Mouse (Mus musculus): Measurements from ENCODE around the gene Prrc2a. TPM values are rescaled to one million over a fixed set of nuclear protein-coding genes. Genes with fewer than 3 reads are reported as not detected.

Gene Prrc2a
- polyA plus RNA-seq, 1 experiment, result 770 TPM

DNA sequence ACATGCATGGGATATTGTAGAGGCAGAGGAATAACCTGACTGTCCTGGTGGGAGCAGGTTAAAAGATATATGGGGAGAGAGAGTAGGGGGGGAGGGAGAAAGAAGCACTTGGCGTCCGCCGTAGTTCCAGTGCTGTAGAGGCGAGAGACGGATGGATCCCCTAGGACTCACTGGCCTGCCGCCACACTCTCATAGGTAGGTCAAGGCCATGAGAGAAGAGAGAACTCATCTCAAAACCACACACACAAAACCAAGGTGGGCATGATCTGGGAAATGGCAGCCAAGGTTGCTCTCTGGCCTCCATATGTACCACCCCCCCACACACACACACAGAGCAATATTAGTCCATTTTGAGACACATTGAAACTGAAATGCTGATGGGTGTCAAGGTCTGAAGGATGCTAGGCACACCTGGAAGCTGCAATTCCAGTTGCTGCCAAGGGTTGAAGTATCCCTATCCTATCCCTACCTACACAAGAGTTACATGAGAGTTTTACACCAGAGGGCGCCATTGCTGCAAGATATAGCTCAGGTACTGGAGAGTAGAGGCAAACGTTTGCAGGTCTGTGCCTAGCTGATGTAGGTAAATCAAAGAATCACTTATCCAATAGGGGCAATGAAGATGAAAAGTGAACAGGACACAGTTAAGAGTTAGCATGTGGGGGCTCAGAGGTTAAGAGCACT lies 1.8 kb upstream of the Prrc2a start:
- Histone ChIP-seq H3K27ac (ENCODE audit: control insufficient read depth, insufficient read depth, low read length) (no peak overlapping the region), H3K4me1 (replicated peaks; ENCODE audit: control insufficient read depth, insufficient read depth, low read length) (peaks cover 16% of the 10 kb centered on the region), H3K36me3 (ENCODE audit: control insufficient read depth, insufficient read depth, low read length) (peaks cover 3% of the 10 kb centered on the region), H3K27me3 (ENCODE audit: control insufficient read depth, insufficient read depth, low read length) (no peaks in the 10 kb centered on the region), H3K4me3 (ENCODE audit: control insufficient read depth, insufficient read depth, low read length) (no peak overlapping the region)
- 70% methylated on average over 8 of the region's 8 CpGs for WGBS
- peak; percentile 76 for DNase-seq
- TF ChIP-seq POLR2A (IDR thresholded peaks at IDR 0.05; ENCODE audit: control insufficient read depth, extremely low read depth, insufficient read depth, low read length, poor library complexity) (no peak), CTCF (IDR thresholded peaks at IDR 0.05; ENCODE audit: borderline replicate concordance, control insufficient read depth, extremely low read depth, insufficient read depth, low read length, poor library complexity) (no peak)

DNA sequence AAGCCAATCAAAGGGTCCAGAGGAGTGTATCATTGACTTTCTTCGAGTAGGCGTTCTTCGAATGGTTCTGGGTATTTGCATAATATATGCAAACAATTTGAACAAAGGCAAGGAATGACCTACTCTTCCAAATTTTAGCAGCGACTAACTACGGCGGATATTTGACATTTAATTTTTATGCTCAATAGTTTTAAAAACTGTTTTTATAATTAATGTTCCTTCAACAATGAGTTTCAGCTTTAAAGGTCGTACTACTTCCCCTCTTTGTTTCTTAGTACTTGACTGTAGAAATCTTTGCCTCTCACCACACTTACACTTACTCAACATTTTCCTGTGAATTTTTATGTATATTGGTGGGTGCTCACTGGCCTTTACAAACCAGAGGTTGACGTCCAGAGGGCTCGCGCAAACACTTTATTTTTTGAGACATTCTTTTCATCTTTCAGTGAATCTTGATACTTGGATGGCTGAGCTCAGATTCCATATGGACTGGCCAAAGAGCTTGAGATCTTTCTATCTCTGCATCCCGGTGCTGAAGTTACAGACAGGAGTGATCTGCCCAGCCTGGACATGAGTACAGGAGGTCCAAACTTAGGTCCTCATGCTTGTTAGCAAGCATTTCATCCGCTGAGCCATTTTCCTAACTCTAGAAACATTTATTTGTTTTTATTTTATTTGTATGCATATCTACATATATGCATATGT lies 906 bp upstream of the Prrc2a start:
- peaks cover 16% of the 10 kb centered on the region for H3K4me1 ChIP-seq (replicated peaks; ENCODE audit: control insufficient read depth, insufficient read depth, low read length)
- H3K4me3 ChIP-seq (ENCODE audit: control insufficient read depth, insufficient read depth, low read length), result peak overlapping the region; percentile 93
- H3K27ac ChIP-seq (ENCODE audit: control insufficient read depth, insufficient read depth, low read length), result peak overlapping the region; percentile 94
- TF ChIP-seq POLR2A (IDR thresholded peaks at IDR 0.05; ENCODE audit: control insufficient read depth, extremely low read depth, insufficient read depth, low read length, poor library complexity) (no peak), CTCF (IDR thresholded peaks at IDR 0.05; ENCODE audit: borderline replicate concordance, control insufficient read depth, extremely low read depth, insufficient read depth, low read length, poor library complexity) (no peak)
- peaks cover 12% of the 10 kb centered on the region for H3K36me3 ChIP-seq (ENCODE audit: control insufficient read depth, insufficient read depth, low read length)
- 24% methylated on average over 12 of the region's 12 CpGs for WGBS
- DNase-seq, result no peak
- H3K27me3 ChIP-seq (ENCODE audit: control insufficient read depth, insufficient read depth, low read length), result no peaks in the 10 kb centered on the region

DNA sequence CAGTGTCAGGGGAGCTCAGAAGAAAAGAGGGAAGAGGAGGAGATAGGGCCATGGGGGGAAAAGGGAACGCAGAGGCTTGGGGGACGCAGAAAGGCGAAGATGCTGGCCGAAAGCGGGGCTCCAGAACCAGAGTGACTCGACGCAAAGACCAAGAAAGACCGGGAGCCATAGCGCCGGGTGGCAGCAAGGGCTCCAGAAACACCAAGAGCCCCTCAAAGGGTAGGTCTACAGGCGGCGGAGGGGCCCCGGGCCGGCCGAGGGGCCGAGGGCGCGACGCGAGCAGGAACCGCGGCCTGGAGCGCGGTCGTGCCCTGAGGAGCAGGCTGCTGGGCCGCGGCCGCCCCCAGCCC lies 504 bp downstream of the Prrc2a start:
- Histone ChIP-seq H3K27me3 (ENCODE audit: control insufficient read depth, insufficient read depth, low read length) (no peaks in the 10 kb centered on the region), H3K36me3 (ENCODE audit: control insufficient read depth, insufficient read depth, low read length) (peaks cover 26% of the 10 kb centered on the region), H3K4me1 (replicated peaks; ENCODE audit: control insufficient read depth, insufficient read depth, low read length) (peaks cover 16% of the 10 kb centered on the region), H3K27ac (ENCODE audit: control insufficient read depth, insufficient read depth, low read length) (peak overlapping the region; percentile 80), H3K4me3 (ENCODE audit: control insufficient read depth, insufficient read depth, low read length) (peak overlapping the region; percentile 90)
- DNase-seq, result peak; percentile 33
- under 1% methylated on average over 28 of the region's 28 CpGs for WGBS
- TF ChIP-seq CTCF (IDR thresholded peaks at IDR 0.05; ENCODE audit: borderline replicate concordance, control insufficient read depth, extremely low read depth, insufficient read depth, low read length, poor library complexity) (no peak), POLR2A (IDR thresholded peaks at IDR 0.05; ENCODE audit: control insufficient read depth, extremely low read depth, insufficient read depth, low read length, poor library complexity) (no peak)

DNA sequence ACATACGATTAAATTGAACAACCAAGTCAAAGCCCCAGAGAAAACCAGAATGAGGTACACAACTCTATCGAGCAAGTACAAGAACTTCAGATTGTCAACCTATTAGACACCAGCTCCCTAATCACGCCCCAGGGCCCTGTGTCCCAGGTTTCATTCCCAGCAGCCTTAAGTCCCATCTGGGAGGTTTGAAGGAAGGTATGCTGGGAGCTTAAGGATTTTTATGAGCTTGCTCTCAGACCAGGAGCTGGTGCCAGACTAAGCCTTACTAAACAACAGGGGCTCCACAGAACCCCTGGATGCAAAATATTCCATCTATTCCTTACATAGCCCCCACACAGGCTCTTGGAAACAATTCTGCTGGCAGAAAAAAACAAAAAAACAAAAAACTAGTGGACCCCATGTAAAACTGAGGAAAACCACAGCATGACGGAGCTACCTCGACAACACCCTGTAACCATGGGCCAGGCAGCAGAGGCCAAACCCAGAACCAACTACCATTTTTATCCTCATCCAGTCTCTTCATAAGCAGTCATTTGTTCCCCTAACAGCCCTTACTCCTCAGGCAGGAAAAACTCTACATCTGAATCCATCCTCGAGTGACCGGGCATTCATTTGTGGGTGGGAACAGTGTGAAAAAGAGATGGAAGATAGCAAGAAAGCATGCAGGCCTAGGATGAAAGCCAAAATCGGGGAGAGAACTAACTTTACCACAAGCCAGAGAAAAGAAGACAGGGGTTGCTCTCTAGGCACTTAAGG lies 1.2 kb downstream of the Prrc2a start:
- Histone ChIP-seq H3K4me1 (replicated peaks; ENCODE audit: control insufficient read depth, insufficient read depth, low read length) (peaks cover 14% of the 10 kb centered on the region), H3K4me3 (ENCODE audit: control insufficient read depth, insufficient read depth, low read length) (peak overlapping the region; percentile 90), H3K36me3 (ENCODE audit: control insufficient read depth, insufficient read depth, low read length) (peaks cover 33% of the 10 kb centered on the region), H3K27me3 (ENCODE audit: control insufficient read depth, insufficient read depth, low read length) (no peaks in the 10 kb centered on the region), H3K27ac (ENCODE audit: control insufficient read depth, insufficient read depth, low read length) (peak overlapping the region; percentile 80; the same call in 1 of the 2 replicates)
- 9% methylated on average over 8 of the region's 8 CpGs for WGBS
- TF ChIP-seq CTCF (IDR thresholded peaks at IDR 0.05; ENCODE audit: borderline replicate concordance, control insufficient read depth, extremely low read depth, insufficient read depth, low read length, poor library complexity) (no peak), POLR2A (IDR thresholded peaks at IDR 0.05; ENCODE audit: control insufficient read depth, extremely low read depth, insufficient read depth, low read length, poor library complexity) (no peak)
- DNase-seq, result no peak

DNA sequence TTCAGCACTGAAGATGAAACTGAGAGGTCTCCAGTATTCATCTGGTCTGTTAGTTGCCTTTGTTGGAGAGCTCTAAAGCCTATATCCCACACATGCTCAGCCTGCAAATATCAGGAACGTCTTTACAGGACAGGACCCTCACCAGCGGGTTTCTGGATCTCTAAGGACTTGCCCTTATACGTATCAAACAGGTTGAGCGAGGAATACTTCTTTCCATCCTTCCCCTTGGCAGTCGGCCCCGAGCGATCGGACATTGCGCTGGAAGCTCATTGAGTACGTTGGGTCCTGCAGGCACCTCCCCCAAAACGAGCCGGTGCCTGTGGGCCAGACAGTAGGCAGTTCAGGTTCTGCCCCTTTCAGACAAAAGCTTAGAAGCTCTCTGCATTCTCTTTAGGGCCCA lies 2.0 kb downstream of the Prrc2a start:
- Histone ChIP-seq H3K36me3 (ENCODE audit: control insufficient read depth, insufficient read depth, low read length) (peaks cover 41% of the 10 kb centered on the region), H3K27ac (ENCODE audit: control insufficient read depth, insufficient read depth, low read length) (no peak overlapping the region), H3K4me3 (ENCODE audit: control insufficient read depth, insufficient read depth, low read length) (no peak overlapping the region), H3K27me3 (ENCODE audit: control insufficient read depth, insufficient read depth, low read length) (no peaks in the 10 kb centered on the region), H3K4me1 (replicated peaks; ENCODE audit: control insufficient read depth, insufficient read depth, low read length) (peaks cover 14% of the 10 kb centered on the region)
- WGBS, result 56% methylated on average over 12 of the region's 12 CpGs
- TF ChIP-seq CTCF (IDR thresholded peaks at IDR 0.05; ENCODE audit: borderline replicate concordance, control insufficient read depth, extremely low read depth, insufficient read depth, low read length, poor library complexity) (no peak), POLR2A (IDR thresholded peaks at IDR 0.05; ENCODE audit: control insufficient read depth, extremely low read depth, insufficient read depth, low read length, poor library complexity) (no peak)
- DNase-seq, result no peak

DNA sequence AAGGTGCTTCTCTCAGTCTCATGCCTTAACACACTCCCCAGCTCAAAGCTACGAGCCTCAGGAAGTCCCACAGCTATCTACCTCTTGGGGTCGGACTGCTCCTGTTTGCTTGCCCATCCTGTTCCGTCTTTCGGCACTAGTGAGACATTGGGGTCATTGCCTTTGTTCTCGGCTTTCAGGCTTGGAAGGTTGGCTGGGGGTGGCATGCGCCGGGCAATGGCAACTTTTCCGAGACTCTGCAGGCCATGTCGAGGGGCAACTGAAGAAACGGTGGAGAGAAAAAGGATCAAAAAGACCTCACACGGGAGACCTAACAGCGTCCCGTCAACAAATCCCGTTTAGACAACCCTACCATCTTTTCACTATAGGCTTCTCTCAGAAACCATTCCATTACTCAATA lies 2.6 kb downstream of the Prrc2a start:
- Histone ChIP-seq H3K36me3 (ENCODE audit: control insufficient read depth, insufficient read depth, low read length) (peaks cover 47% of the 10 kb centered on the region), H3K27ac (ENCODE audit: control insufficient read depth, insufficient read depth, low read length) (no peak overlapping the region), H3K4me3 (ENCODE audit: control insufficient read depth, insufficient read depth, low read length) (no peak overlapping the region), H3K27me3 (ENCODE audit: control insufficient read depth, insufficient read depth, low read length) (no peaks in the 10 kb centered on the region), H3K4me1 (replicated peaks; ENCODE audit: control insufficient read depth, insufficient read depth, low read length) (peaks cover 14% of the 10 kb centered on the region)
- 92% methylated on average over 14 of the region's 14 CpGs for WGBS
- no peak for DNase-seq
- no peak for TF ChIP-seq CTCF (IDR thresholded peaks at IDR 0.05; ENCODE audit: borderline replicate concordance, control insufficient read depth, extremely low read depth, insufficient read depth, low read length, poor library complexity)
- TF ChIP-seq POLR2A (IDR thresholded peaks at IDR 0.05; ENCODE audit: control insufficient read depth, extremely low read depth, insufficient read depth, low read length, poor library complexity), result no peak
